Mouse (Mus musculus): Measurements from ENCODE around the gene Slco4a1.
A peak's percentile ranks its signal among the peaks of the same experiment; 100 is the strongest.

The Slco4a1 gene

DNA sequence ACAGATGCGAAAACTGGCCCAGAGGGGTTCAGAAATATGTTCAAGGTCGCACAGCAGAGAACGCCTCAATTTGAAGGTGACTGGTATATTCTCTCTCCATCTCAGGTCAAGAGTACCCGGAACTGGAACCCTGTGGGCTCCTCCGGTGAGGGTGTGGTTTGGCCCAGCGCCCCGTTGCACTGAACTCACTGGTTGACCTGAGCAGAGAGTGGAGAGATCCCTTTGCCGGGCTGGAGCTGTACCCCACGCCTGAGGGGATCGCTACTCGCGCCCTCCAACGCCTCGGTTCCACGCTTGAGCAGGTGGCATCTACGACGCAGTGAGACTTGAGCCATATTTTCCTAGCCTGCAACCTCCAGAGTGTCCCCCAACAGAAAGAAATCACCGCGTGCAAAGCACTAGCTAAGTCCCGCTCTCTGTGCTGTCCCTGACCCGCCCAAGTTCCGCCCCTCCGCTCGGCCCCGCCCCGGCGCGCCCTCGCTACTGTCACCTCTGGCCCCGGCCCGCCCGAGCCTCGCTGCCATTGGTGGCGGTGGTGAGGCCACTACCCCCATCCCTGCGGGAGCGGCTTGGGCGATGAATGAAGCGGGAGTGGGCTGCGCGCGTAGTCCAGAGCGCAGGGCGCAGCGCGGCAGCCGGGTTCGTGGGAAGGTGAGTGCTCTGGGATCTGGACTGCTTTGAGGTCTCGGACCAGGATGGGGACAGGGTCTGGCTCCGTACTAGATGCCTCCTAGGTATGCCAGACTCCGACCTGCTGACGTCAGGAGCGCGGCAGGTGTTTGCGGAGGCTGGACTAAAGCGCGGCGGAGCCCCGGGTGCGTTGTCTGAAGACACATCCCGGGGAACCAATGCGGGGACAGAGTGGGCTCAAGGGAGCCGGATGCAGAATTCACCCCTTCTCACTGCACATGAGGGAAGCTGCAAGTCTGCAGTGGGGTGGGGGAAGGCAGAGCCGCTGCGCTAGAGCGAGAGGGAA is at the start of gene Slco4a1:
Gene Slco4a1 (plus strand): TSS at position 523 of the 976 bp plus-strand sequence.
- peak; percentile 86 for DNase-seq

DNA sequence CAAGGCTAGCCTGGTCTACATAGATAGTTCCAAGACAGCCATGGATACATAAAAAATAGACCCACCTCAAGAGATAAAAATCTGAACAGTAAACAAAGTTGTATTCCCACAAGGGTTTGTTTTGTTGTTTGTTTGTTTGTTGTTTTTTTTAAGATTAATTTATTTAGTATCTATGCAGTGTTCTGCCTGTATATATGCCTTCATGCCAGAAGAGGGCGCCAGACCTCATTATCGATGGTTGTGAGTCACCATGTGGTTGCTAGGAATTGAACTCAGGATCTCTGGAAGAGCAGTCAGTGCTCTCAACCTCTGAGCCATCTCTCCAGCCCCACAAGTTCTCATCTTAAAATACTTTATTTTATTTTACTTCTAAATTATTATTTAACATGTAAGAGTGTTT is 47.6 kb upstream of the Slco4a1 start:
- no peak for DNase-seq

DNA sequence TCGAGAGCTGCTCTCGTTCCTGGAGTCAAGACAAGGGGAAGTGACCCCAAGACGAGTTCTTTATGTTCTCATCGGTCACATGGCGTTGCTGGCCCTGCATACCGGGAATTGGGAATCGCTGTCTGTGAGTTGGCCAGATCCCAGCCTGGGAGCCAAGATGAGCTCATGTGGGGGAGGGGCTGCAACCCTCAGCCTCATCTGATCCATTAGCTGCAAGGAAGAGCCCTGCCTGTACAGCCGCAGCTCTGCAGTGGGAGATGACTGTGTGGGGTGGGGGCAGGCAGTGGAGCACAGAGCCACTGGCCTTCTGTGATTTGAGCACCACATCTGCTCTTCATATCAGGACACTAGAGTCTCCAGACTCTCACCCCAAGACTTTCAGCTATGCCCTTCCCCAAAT is 45.6 kb upstream of the Slco4a1 start:
- no peak for DNase-seq

DNA sequence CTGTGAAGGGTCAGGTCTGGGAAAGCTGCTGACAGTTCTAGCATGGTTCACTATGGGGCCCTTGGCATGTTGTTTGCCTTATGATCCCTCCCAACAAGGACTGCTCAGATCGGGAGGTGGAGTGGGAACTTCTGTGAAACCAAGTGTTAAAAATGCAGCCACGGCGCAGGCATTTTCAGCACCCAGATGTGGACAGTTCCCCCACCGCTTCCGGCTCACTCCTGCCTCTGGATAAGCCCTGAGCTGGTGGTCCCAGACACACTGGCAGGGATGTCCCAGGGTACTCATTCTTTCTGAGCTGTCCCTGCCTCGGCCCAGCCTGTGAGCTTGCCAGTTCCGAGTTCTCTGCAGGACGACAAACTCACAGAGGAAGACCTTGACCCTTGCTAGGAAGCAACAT is 45.0 kb upstream of the Slco4a1 start:
- DNase-seq, result no peak

DNA sequence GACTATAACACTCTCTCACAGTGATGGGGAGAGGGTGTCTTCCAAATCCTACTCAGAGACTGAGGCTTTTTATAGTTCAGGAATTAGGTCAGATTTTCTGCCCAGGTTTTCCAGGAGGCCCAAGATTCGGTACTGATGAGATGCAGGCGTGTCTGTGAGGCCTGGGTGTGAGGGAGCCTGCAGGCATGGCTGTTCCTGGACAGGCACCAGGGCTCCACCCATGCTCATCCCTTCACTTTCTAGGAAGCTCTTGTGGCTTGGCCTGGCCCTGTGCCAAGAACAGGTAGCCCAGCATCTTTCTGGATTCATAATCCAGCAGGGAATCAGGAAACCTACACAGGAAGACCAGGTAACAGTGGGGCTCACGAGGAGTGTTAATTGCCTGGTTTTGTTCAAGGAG is 40.4 kb upstream of the Slco4a1 start:
- DNase-seq, result no peak

DNA sequence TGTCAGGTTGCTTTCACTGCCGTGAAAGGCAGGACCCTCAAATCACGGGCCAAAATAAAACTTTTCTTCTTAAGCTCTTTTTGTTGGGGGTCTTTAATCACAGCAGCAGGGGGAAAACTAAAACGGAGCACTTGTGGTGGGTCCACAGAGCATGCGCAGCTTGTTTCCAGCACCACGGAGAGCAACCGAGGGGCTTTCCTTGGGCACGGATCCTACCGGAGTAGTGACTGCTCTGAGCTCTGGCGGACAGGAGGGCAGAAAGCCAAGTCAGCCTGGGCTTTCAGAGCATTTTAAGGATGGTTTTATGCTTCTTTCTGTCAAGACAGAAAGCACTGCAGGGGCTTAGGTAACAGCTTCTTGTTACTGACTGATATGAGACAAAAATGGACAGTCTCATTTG is 38.3 kb upstream of the Slco4a1 start:
- DNase-seq, result no peak

DNA sequence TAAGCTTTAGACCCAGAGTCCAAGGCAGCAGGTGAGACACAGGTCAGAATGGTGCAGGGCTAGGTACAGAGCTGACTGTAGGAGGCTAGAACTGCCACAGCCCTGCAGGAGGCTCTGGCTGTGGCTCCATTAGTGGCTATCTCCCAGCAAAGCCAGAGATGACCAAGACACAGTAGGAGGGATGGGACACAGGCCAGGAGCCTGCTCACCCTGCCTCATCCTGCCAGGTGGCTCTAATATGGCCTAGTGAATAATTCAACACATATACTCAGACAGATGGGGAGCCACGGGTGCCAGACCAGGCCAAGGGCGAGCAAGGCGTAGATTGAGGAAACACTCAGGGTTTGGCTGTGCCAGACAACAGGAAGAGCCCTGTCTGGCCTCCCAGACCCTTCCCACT is 35.4 kb upstream of the Slco4a1 start:
- DNase-seq, result peak; percentile 75

DNA sequence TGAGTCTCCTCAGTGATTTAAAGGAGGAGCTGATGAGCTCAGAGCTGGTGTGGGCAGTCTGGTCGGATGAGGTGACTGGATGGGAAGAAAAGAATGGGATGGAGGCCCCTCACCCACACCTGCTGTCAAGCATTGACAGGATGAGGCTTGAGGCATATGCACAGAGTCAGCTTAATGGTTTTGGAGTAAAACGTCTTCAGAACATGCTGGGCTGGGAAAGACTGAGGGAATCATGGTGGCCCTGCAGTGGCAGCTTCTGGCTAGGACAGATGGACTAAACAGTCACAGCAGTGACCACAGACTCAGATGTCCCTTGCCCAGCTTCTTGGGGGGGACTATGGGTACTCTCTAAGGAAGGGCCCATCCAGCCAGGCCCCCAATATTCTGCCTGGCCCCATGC is 30.9 kb upstream of the Slco4a1 start:
- DNase-seq, result no peak

DNA sequence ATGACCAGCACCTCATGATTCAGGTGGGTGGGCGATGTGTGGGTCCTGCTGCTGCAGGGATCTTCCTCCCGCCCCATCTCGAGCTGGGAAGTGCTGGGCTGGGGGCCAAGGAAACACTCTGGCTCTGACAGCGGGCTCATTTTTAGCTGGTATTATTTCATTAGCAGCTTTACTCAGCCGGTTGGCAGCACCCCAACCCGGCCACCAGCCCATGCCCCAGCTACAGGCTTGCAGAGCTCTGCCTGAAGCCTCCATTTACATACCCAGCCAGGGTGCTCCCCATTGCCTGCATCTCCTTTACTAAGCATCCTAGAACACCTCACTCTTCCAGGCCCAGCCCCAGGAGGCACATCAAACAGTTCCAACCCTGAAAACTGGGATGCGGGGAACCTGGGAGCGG is 29.0 kb upstream of the Slco4a1 start:
- peak; percentile 22 for DNase-seq

DNA sequence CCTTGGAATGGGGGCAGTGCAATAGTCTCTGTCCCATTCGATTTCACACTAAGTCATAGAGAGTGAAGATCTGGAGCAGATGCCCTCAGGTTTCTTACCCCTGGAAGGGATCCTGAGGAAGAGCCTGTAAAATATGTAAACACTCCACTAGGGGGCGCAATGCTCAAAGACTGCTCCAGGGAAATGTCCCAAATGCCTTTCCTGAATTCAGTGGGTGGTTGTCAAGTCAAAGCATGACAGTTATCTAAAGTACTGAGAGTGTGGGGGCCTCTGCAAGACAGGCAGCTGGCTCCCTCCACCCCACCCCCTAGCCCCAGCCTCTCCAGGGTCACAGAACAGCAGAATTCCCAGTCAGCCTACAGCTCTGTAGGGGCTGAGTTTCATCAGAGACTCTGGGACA is 27.7 kb upstream of the Slco4a1 start:
- no peak for DNase-seq

DNA sequence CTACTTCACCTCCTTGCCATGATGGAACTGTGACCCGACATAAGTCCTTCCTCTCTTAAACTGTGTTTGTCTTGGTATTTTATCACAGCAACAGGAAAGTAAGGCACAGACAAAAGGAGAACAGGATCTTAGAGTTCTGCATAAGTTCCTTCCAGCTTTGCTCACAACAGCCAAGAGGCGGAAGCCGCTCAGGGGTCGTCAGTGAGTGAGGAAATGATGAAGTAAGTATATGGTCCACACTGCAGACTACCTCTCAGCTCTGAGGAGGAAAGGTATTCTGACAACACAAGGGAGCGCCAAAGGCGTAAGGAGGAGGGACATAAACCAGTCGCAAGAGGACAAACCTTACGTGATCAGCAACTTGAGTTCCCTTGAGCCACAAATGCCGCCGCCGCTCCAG is 25.4 kb upstream of the Slco4a1 start:
- no peak for DNase-seq

DNA sequence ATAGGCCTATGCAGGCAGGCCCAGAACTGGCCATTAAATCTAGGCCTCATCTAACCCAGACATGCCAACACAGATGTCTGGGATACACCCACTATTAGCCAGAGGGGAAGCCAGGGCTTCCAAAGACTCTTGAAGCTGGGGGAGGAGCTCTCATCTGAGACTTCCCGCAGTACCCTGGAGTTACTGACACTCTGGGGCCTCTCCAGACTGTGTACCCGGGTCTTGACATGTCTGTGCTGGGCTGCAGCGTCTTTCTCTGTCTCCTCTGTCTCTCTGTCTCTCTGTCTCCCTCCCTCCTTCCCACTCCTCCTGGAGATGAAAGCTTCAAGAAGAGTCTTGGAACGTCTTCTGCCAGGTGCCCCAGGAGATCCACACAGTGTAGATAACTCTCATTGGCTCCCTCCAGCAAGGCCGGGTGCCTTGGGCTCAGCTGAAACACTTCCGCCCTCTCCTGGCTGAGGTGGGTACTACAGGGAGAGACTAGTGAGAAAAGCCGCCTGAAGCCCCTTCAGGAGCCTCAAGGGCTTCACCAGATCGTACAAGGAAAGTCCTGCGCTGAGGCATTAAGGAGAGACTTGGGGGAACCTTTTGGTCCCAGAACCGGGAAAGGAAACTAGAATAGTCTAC is 23.9 kb upstream of the Slco4a1 start:
- peak; percentile 60 for DNase-seq

DNA sequence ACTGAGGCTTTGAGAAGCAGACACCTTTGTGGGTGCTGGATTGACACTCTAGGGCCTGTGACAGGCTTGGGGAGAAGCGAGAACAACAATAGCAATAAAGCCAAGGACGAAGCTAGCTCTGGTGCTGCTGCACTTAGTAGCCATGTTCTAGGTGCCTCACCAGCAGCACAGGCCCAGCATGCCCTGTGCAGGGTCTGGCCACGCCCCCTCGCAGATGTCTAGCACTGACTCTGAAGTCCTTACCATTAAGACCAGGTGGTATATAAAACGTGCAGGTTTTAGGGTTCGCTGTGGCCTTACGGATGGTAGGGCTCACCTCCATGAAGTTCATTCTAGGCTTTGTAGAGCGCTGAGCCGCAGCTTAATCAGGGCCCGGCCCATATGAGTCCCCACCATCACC is 23.3 kb upstream of the Slco4a1 start:
- no peak for DNase-seq

DNA sequence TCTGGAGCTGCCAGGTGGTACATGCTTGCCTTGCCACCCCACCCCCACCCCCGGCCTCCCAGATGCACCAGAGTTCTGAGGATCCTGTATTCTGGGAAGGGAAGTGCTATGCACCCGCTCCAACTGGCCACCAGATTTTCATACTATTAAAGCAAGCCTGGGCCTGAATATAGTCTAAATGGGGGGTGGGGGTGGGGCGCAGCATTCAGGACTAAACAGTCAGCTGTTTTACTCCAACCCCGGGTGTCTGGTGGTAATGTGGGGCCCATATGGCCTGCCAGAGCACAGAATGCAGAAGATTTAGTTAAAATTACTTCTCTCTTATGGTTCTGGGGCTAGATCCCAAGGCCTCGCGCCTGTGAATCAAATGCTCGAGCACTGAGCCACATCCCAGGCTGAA is 22.7 kb upstream of the Slco4a1 start:
- no peak for DNase-seq

DNA sequence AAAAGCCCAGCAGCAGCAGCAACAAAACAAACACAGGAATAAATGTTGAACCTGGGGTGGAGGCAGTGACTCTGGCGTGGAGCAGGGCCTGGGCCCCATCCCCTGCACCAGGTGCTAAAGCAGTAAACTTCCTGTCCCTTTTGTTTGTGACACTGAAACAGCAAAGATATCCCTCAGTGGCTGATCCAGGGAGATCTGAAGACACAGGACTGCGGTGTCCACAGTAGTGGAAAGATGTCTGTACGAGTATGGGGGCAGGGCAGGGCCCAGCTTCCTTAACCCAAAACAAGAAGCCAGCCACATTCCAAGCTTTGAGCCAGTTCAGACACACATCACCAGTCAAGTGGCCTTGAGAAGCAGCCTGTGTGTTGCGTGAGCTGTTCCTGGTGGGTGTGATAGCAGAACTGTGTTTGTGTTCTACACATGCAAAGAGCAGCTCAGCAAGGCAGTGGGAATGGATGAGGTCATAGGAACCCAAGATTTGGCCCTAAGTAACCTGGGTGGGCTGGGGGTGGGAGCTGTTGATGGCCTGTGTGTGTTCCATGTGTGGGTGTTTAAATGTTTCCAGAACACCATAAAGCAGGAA is 20.6 kb upstream of the Slco4a1 start:
- DNase-seq, result no peak

DNA sequence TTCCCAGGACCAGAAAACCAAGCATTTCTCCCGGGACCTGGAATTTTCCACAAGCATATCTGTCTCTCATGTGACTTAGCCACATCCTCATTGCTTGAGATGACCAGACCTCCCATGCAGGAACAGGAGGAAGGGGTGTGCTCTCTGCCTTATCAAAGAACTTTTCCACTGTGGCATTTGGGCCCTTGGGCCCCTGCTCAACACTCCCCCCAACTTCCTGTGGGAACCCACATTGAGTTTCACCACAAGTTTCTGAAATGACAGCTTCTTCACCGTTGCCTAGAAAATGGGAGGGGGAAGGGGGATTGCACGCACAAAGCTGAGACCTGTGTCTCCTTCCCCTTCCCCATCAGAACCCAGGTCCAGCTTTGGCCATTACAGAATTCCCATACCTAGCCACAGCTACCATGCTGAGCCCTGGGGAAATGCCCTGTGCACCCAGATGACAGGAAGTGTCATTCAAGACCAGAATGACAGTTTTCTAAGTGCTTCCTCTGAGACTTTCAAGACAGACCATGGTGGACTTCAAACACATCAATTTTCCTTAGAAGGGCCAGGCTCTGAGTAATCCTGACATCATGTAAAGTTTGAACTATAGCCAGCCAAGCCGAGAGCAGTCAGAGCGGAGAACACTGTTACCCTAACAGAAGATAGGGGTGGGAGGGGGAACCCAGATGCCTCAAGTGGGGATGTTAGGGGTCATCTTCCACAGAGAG is 18.7 kb upstream of the Slco4a1 start:
- DNase-seq, result no peak

DNA sequence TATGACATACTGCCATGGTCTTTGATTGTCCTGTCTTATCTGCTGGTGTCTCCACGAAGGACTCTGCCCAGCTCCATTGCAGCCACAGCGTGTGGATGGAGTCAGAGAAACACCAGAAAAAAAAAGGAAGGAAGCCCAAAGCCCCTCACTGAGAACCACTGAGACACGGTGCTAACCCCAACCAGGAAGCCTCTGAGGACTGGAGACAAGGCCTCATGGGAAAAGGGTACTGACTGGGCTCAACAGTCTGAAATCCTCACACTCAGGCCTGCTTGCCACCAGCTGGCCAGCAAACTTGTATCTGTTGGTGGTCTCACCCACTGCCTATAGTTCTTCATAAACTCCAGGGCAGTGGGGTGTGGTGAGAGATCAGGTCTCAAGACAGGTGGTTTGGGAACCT is 16.3 kb upstream of the Slco4a1 start:
- DNase-seq, result no peak

DNA sequence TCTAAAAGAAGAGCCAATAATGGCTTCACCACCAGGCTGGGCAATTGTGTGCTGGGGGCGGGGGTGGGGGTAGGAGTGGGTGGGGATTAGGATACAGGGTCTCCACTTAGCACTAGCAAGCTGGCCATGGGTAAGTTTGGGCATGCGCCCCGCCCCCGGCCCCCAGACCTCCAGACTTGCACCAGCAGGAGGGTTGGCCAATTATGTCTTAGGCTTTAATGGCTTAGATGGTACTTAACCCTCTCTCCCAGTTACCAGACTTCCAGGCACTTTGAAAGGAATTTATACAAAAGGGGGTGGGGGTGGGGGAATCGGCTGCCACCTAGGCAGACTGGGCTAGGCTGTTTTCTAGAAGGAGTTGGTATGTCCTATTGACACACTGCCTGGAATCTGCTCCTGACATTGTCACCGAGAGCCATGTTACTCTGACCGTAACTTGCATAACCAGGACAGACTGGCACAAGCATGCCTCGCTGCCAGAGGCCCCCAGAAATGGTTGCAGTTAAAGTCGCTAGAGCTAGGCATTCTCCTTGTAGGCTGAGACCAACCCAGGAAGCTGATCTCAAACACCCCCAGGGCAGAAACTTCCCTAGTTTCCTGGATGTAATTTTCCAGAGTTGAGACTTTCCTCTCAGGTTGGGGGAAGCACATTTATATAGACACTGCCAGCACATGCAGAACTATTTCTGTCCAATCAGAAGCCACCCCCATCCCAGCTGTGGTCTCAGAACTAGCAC is 15.3 kb upstream of the Slco4a1 start:
- DNase-seq, result no peak

DNA sequence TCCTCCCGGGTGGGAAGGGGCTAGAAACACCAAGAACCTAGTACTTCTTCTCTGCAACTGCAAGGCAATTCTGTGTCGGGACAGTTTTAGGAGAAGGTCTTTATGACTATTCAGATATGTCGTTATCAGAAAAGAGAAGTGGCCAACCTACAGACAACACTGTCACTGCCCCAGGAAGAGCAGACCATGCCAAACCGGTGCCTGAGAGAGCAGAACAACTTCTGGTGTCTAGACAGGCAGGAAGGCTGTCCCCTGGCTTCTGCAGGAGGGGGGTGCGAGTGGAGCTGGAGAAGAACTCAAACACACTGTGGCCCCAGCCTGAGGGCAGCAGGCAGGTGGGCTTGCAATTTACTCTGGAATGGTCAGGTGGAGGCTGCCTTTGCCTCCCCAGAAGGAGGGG is 14.0 kb upstream of the Slco4a1 start:
- no peak for DNase-seq

DNA sequence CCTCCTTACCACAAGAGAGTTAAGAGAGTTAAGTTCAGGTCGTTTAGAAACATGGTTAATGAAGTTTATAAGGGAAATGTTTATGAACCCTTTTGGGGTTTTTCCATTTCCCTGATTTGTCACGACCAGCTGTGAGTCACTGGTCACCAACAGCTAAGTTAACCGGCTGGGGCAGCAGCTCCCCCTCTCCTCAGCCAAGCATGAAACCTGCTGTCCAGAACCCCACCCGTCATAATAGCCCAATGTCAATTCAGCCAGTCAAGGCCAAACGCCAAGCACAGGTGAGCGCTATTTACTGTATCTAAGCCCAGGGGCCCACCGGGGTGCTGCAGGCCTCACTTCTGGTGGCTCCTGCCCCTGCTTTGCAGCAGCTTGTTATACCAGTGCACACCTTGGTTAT is 12.2 kb upstream of the Slco4a1 start:
- no peak for DNase-seq

DNA sequence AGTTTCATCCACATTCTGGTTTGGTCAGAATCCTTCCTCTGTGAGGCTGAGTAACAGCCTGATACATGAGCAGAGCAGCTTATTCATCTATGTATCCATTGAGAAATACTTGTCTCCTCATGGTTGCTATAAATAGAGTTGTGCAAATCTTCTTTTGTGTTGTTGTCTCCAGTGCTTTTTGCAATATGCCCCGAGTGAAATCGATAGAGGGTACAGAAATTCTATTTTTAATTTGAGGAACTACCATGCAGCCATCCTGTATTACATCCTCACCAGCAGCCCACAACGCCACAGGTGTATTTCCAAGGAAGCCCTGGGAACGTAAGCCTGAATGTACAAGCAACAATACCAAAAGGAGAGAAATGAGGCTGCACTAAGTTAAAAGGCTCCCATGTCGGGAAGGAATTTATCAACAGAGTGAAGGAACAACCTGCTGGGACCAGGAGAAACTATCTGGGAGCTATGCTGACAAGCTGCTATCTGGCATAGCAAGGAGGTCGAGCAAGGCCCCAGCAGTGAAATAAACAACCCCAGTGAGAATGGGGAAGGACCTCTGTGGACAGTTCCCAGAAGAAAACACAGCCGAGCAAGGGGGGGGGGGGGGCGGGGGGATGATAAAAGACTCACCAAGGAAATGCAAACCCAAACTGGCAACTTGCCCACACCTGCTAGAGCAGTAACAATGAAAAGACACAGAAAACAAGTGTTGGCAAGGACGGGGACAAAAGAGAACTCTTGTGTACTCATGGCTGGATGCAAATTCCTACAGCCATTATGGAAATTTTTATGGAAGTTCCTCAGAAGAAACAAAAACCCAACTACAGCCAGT is 10.9 kb upstream of the Slco4a1 start:
- DNase-seq, result no peak

DNA sequence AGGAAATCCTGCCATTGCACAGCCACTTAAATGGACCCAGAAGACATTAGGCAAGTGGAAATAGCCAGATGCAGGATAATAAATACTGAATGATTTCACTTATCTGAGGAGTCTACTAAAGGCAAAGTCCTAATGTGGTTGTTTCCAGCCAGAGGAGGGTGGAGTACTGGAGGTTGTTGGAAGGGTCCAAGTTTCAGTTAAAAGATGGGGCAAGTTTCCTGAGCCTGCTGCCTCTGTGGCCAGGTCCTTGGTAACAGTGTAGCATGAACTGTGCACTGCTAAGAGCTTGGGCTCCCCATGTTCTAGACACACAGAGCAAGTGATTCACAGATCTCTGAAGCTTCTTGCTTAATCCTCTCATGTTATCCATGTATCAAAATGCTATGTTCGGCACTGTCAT is 10.1 kb upstream of the Slco4a1 start:
- DNase-seq, result no peak
